Mouse (Mus musculus) embryonic facial prominence, embryonic 14.5 days (tissue): ENCODE results near the gene Stambpl1. TPM values are rescaled to one million over a fixed set of nuclear protein-coding genes. Genes with fewer than 3 reads are reported as not detected.
"Not testable (repeated sequence)": the region's sequence is repeated elsewhere in the genome, so short reads cannot be mapped to it uniquely, and the experiment has no call there.

Experiments
- ATAC-seq: fragments of 200-750 bp; cut with Nextera tagmentation; 2 replicates; pipeline ENCODE4 v1.8.0; 2017; ENCODE audit warnings: low read depth, moderate number of reproducible peaks, moderate TSS enrichment
- DNase-seq: peaks from one replicate; pipeline ENCODE4 v3.0.0-alpha.2; 2015; ENCODE audit warnings: low spot score
- H3K27ac ChIP-seq: fragments of 300-500 bp; sonication (generic); replicated peaks from 2 replicates; pipeline ENCODE4 v1.5.1; 2014; ENCODE audit warnings: low read depth, mild to moderate bottlenecking, low read length, moderate library complexity
- H3K27me3 ChIP-seq: fragments of 300-500 bp; sonication (generic); replicated peaks from 2 replicates; pipeline ENCODE4 v1.6.1; 2014; ENCODE audit warnings: low read length; ENCODE audit not compliant: control insufficient read depth, insufficient read depth
- H3K36me3 ChIP-seq: fragments of 300-500 bp; sonication (generic); 2 replicates; pipeline ENCODE4 v1.6.1; 2014; ENCODE audit warnings: low read length, mixed read lengths; ENCODE audit not compliant: control insufficient read depth, insufficient read depth
- H3K4me1 ChIP-seq: fragments of 300-500 bp; sonication (generic); 2 replicates; pipeline ENCODE4 v1.6.1; 2014; ENCODE audit warnings: antibody characterized with exemption, low read length; ENCODE audit not compliant: control insufficient read depth, insufficient read depth
- H3K4me2 ChIP-seq: fragments of 300-500 bp; sonication (generic); 2 replicates; pipeline ENCODE4 v1.6.1; 2014; ENCODE audit warnings: low read depth, mild to moderate bottlenecking, low read length, moderate library complexity, mixed read lengths
- H3K4me3 ChIP-seq: fragments of 300-500 bp; sonication (generic); 2 replicates; pipeline ENCODE4 v1.5.1; 2014; ENCODE audit warnings: low read depth, mild to moderate bottlenecking, low read length
- H3K9ac ChIP-seq: fragments of 300-500 bp; sonication (generic); 2 replicates; pipeline ENCODE4 v1.6.1; 2014; ENCODE audit warnings: low read depth, mild to moderate bottlenecking, low read length, moderate library complexity, mixed read lengths
- H3K9me3 ChIP-seq: fragments of 300-500 bp; sonication (generic); 2 replicates; pipeline ENCODE4 v1.6.1; 2016; ENCODE audit warnings: low read length; ENCODE audit not compliant: control insufficient read depth
- WGBS: fragments of 180-500 bp; shearing (Covaris S2); extraction: QIAGEN DNeasy Blood & Tissue Kit; methylation state at CpG from one replicate; pipeline ENCODE4 v1.1.7; 2014; 5-methylcytosine and 5-hydroxymethylcytosine counted together
- polyA plus RNA-seq: library from polyadenylated mRNA; unstranded; fragments of >200 nt; fragmentation: Nextera tagmentation; extraction: Ambion mirVana; gene quantifications from 2 replicates; pipeline ENCODE4 v1.2.1, GENCODE M21; 2014

Stambpl1 gene
- polyA plus RNA-seq, 1 experiment from 2014 or later: 8.8 TPM

- WGBS: 1% methylated on average over 9 of the region's 9 CpGs
- Histone ChIP-seq H3K4me1 (peaks cover 21% of the 10 kb centered on the region), H3K9ac (peak overlapping the region; percentile 76; the same call in 1 of the 2 replicates), H3K27me3 (no peaks in the 10 kb centered on the region), H3K4me2 (peak overlapping the region; percentile 98), H3K9me3 (no peaks in the 10 kb centered on the region), H3K36me3 (no peaks in the 10 kb centered on the region), H3K4me3 (peak overlapping the region; percentile 73), H3K27ac (peak overlapping the region; percentile 74; the same call in 1 of the 2 replicates)
- DNase-seq: peak; percentile 48
- no peak for ATAC-seq
These were observed 1.1 kb downstream of the Stambpl1 start for GRCm38 (mm10) chr19:34193149-34193548.

- no peak overlapping the region for H3K27ac ChIP-seq
- no peaks in the 10 kb centered on the region for H3K9me3 ChIP-seq
- peak overlapping the region; percentile 98 for H3K4me2 ChIP-seq
- H3K27me3 ChIP-seq: no peaks in the 10 kb centered on the region
- no peaks in the 10 kb centered on the region for H3K36me3 ChIP-seq
- peaks cover 21% of the 10 kb centered on the region for H3K4me1 ChIP-seq
- DNase-seq (no peak), ATAC-seq (no peak)
- no peak overlapping the region for H3K9ac ChIP-seq
- 37% methylated on average over 9 of the region's 9 CpGs for WGBS
- peak overlapping the region; percentile 73 for H3K4me3 ChIP-seq
These were observed 1.7 kb downstream of the Stambpl1 start for GRCm38 (mm10) chr19:34193683-34194082.

GRCm38 (mm10) chr19:34194132-34194745 lies 2.2 kb downstream of the Stambpl1 start:
- ATAC-seq: no peak
- H3K4me2 ChIP-seq: peak overlapping the region; percentile 98
- no peak overlapping the region for H3K9ac ChIP-seq
- H3K36me3 ChIP-seq: no peaks in the 10 kb centered on the region
- H3K4me3 ChIP-seq: peak overlapping the region; percentile 73; the same call in 1 of the 2 replicates
- H3K4me1 ChIP-seq: peaks cover 21% of the 10 kb centered on the region
- 70% methylated on average over 6 of the region's 6 CpGs for WGBS
- no peaks in the 10 kb centered on the region for H3K27me3 ChIP-seq
- H3K9me3 ChIP-seq: no peaks in the 10 kb centered on the region
- DNase-seq: no peak
- no peak overlapping the region for H3K27ac ChIP-seq

- Histone ChIP-seq H3K4me2 (0 out of 2 replicates have a peak overlapping the region, but pooled peaks have one; percentile 98), H3K27me3 (no peaks in the 10 kb centered on the region), H3K4me3 (no peak overlapping the region), H3K4me1 (peaks cover 21% of the 10 kb centered on the region), H3K9me3 (no peaks in the 10 kb centered on the region), H3K27ac (no peak overlapping the region; the same call in 1 of the 2 replicates), H3K36me3 (no peaks in the 10 kb centered on the region), H3K9ac (no peak overlapping the region)
- 21% methylated on average over 2 of the region's 2 CpGs for WGBS
- DNase-seq (peak; percentile 23), ATAC-seq (no peak)
These were observed 3.0 kb downstream of the Stambpl1 start for GRCm38 (mm10) chr19:34195031-34195430.

DNA sequence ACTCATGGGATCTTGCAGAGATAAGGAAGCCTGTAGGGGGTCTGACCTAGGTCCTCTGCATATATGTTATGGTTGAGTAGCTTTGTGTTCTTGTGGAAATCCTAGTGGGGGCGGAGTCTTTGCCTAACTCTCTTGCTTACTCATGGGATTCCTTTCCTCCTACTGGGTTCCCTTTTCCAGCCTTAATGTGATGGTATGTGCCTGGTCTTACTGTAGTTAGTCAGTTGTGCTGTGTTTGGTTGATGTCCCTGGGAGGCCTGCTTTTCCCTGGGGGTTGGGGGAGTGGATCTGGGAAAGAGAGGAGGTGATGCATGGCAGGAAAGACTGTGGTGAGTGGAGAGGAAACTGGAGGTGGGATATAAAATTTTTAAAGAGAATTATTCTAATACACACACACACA lies 6.0 kb downstream of the Stambpl1 start:
- Histone ChIP-seq H3K27me3 (no peaks in the 10 kb centered on the region), H3K4me1 (peaks cover 21% of the 10 kb centered on the region), H3K36me3 (no peaks in the 10 kb centered on the region), H3K4me3 (no peak overlapping the region), H3K4me2 (no peak overlapping the region), H3K27ac (no peak overlapping the region), H3K9me3 (no peaks in the 10 kb centered on the region), H3K9ac (no peak overlapping the region)
- no peak for DNase-seq
- 100% methylated on average over 1 of the region's 1 CpGs for WGBS
- no peak for ATAC-seq

DNA sequence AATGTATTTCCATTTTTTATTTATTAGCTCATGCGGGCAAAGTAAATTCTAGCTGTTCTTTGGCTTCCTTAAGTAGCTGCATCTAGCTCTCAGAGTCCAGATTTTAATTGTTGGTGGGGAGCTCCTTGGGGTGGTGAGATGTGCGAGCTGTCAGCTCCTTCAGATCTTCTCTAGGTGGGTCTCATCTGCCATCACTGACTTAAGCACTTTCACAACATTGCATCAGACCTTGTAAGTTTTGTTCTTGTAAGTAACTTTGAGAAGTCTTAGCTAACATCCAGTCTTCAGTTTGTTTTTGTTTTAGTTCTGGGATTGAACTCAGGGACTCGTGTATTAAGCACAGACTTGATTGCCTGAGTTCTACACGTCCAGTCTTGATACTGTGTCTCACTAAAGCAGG lies 6.9 kb downstream of the Stambpl1 start:
- H3K4me2 ChIP-seq: no peak overlapping the region
- DNase-seq (no peak), ATAC-seq (no peak)
- H3K27ac ChIP-seq: no peak overlapping the region
- H3K9me3 ChIP-seq: no peaks in the 10 kb centered on the region
- no peaks in the 10 kb centered on the region for H3K36me3 ChIP-seq
- H3K9ac ChIP-seq: no peak overlapping the region
- H3K4me1 ChIP-seq: peaks cover 13% of the 10 kb centered on the region
- 73% methylated on average over 4 of the region's 4 CpGs for whole genome bisulfite sequencing
- H3K27me3 ChIP-seq: no peaks in the 10 kb centered on the region
- no peak overlapping the region for H3K4me3 ChIP-seq

DNA sequence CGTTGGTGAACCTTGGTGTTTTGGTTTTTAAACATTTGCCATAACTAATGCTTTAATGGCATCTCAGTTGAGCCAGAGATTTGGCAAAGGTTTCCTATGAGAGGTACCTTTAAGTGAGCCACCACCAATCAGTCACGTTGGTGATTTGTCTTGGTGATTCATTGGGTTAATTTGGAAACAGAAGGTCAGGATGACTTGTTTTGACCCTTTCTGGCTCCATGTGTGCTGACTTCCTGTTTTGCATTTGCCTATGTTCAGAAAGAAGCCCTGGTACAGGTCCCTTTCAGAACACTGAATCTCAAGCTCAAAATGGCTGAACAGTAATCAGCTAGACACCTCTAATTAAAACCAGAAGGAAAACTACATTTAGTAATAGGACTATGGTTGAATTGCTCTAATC lies 7.5 kb downstream of the Stambpl1 start:
- Histone ChIP-seq H3K4me1 (peaks cover 7% of the 10 kb centered on the region), H3K27ac (no peak overlapping the region), H3K4me2 (no peak overlapping the region), H3K27me3 (no peaks in the 10 kb centered on the region), H3K9me3 (no peaks in the 10 kb centered on the region), H3K4me3 (no peak overlapping the region), H3K9ac (no peak overlapping the region), H3K36me3 (no peaks in the 10 kb centered on the region)
- WGBS: 40% methylated on average over 2 of the region's 2 CpGs
- ATAC-seq (no peak), DNase-seq (no peak)

GRCm38 (mm10) chr19:34202668-34203067 lies 10.6 kb downstream of the Stambpl1 start:
- no peak for DNase-seq
- Histone ChIP-seq H3K4me1 (no peaks in the 10 kb centered on the region), H3K4me2 (no peak overlapping the region), H3K9ac (no peak overlapping the region), H3K27me3 (no peaks in the 10 kb centered on the region), H3K27ac (no peak overlapping the region), H3K36me3 (no peaks in the 10 kb centered on the region), H3K4me3 (no peak overlapping the region), H3K9me3 (no peaks in the 10 kb centered on the region)
- 50% methylated on average over 2 of the region's 2 CpGs for whole genome bisulfite sequencing
- ATAC-seq: no peak

GRCm38 (mm10) chr19:34206128-34206527 lies 14.1 kb downstream of the Stambpl1 start:
- H3K9ac ChIP-seq, H3K4me1 ChIP-seq, DNase-seq, ATAC-seq, H3K4me3 ChIP-seq, H3K27ac ChIP-seq, H3K27me3 ChIP-seq, H3K36me3 ChIP-seq, H3K4me2 ChIP-seq, H3K9me3 ChIP-seq: not testable (repeated sequence)
- 76% methylated on average over 3 of the region's 4 CpGs for WGBS
